Comparison of ENCODE assay signal across 9 mouse cellular contexts in genomic region chr16:9994951-9995813, GRCm38 (mm10). TPM values are rescaled to one million over a fixed set of nuclear protein-coding genes. Genes with fewer than 3 reads are reported as not detected.
DNase-seq lines count a peak whose midpoint lies in the region; ATAC-seq lines count a peak whose summit lies in the region.
"Had no signal": no experiment of that assay in that cellular context is flagged by ENCODE, and none has a peak within 500 bp of the region (broad histone marks: within the 10 kb centered on the region; RNA-seq: fewer than 3 reads in every experiment).

Gene Grin2a (minus strand): TSS chr16:9995560.

- intact Hi-C loops in left cerebral cortex, postnatal 36 days (cut with DNase I): loop anchor here (1.0 to 10.0 kb wide), 6 partner anchors 68 to 530 kb away; no protein-coding TSS in a partner anchor

- DNase-seq in kidney, postnatal 4 days: peak; percentile 17 to 34
- no peak for DNase-seq in kidney, adult 9 months
- DNase-seq in cerebellum, adult 9-10 months: peak; percentile 83
- DNase-seq in frontal cortex, postnatal 14 days (ENCODE audit: low spot score in 2 of 2): peak; percentile 63 to 66
- DNase-seq in left cerebral cortex, postnatal 36 days (ENCODE audit: low spot score in 2 of 2): peak; percentile 78 to 86
- DNase-seq in right cerebral cortex, adult 2 months (ENCODE audit: low spot score in 2 of 2): peak; percentile 77 to 81
- no peak for DNase-seq in spleen, adult 18-20 months

- ATAC-seq in activated CD4-positive, CD25-positive, alpha-beta regulatory T cell, adult 4 months: no peak

RNA-seq across cellular contexts. Expression of gene Grin2a, which starts in this region (rescaled TPM):
- total RNA-seq in left cerebral cortex, postnatal 36 days (2021): 100 to 1,000 TPM; 242 to 256 TPM
- polyA plus RNA-seq in activated CD4-positive, CD25-positive, alpha-beta regulatory T cell, adult 4 months (2017; shearing (Covaris generic)): not detected
- polyA plus RNA-seq: liver, embryonic 14.5 days had no signal

Comparison
In these comparisons a context has a peak if more than half of its experiments do, and no peak if none do; other contexts are left out.
1. DNase-seq: peak in kidney, postnatal 4 days (2 of 2), cerebellum, adult 9-10 months (single experiment), frontal cortex, postnatal 14 days (2 of 2), left cerebral cortex, postnatal 36 days (2 of 2) and right cerebral cortex, adult 2 months (2 of 2); none in kidney, adult 9 months (single experiment) and spleen, adult 18-20 months (0 of 2).